Mouse (Mus musculus) kidney, postnatal 10 days (tissue): ENCODE data around the gene Prkaa2.

ENCODE experiments used
- DNase-seq: peaks from one replicate; pipeline ENCODE4 v3.0.0; 2021; ENCODE audit warnings: mixed read lengths

Gene Prkaa2

DNA sequence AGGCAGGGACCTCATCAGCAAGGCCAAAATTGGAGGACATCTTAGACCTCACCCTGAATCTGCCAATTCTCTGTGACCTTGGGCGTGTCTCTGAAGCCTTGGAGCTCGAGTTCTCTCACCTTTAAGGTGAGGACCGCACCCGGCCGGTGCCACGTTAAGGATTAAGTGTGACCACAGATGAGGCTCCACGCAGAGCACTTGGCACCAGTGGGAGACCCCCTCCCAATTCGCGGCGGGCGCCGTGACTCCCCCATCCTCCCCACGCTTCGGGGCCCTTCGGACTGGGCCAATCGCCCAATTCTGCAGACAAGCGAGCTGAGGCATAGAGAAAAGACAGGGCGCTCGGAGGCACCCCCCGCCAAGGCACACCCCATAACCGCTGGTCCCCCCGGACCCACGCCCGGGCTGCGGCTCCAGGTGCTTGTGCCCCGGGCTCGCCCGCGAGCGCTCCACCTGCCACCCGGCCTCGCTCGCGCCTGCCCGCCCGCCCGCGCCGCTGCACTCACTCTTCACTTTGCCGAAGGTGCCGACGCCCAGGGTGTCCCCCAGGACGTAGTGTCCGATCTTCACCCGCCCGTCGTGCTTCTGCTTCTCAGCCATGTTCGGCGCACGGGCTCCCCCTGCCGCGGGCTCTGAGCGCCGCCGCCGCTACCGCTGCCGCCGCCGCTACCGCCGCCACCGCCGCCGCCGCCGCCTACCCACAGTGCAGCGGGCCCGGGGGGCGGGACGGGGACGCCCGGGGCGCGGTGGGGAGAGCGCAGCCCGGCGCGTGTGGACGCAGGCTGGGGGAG is at the start of gene Prkaa2:
Gene Prkaa2, minus strand, starts transcription at position 692 of the 791 bp plus-strand sequence.
- peak; percentile 88 for DNase-seq

DNA sequence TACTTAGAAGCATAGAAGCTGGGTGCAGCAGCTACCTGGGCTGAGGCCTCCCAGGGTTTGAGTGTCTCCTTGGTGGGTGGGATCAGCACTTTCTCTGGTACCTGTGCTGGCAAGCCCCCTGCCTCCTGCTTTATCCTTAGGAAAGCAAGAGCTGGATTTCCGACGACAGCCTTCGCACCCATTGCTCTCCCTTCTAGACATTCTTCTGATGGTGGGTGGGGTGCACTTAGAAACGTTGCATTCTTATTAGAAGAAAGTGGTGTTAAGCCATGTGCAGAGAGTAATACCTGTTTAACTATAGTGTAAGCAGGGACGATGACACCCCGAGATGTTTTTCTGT is 49.8 kb upstream of the Prkaa2 start:
- no peak for DNase-seq

DNA sequence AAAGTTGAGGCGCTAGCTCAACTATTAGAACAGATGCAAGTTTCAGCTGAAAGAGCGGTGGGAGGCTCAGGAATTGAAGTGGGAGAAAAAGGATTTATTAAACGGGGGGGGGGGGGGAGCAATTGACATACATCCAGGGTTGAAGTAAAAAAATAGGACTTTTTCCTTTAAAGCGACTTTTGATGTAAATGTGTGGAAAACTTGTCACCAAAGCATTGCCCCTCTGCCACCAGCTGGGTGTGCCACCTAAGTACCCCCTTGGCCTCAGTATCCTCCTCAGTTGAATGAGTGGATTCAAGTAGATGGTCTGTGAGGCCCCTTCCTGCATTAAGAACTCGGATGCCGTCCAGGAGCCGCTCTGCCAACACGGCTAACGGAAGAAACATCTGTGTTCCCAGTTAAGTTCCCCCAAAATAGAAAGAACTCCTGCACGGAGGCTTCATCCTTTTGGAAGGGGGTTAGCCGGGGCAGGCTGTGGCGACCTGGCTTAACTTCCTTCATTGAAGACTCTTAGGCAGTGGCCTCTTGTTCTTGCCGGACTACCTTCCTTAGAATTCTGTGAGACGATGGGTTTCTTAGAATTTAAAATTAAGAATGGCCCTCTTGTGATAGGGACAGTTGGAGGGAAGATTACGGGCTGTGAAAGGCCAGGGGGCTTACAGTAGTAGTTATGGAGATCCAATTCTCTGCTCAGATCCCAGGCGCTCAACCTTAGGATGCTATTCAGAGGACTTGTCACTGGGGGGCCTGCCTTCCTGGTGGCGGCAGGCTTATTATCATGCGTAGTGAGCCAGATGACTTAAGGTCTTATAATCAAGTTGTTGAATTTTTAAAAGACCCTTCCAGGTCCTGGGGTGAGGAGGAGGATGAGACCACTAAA is 49.2 kb upstream of the Prkaa2 start:
- peak; percentile 54 for DNase-seq

DNA sequence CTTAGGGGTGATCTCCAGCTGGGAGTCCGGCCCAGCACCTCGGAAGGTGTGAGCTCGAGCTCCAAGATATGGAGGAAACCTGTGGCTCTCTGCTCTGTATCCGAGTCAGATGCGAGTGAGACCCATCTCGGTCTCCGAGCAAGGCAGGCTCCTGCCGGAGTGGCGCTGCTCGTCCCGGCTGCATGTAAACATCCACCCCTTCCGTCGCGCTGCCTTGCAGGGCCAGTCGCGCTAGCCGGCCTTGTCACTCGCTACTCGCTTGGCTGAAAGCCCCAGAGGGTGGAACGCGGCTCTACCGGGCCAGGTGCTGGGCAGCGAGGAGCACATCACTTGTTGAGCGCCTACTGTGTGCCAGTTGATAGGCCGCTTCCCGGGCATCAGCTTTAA is 48.5 kb upstream of the Prkaa2 start:
- peak; percentile 89 for DNase-seq

DNA sequence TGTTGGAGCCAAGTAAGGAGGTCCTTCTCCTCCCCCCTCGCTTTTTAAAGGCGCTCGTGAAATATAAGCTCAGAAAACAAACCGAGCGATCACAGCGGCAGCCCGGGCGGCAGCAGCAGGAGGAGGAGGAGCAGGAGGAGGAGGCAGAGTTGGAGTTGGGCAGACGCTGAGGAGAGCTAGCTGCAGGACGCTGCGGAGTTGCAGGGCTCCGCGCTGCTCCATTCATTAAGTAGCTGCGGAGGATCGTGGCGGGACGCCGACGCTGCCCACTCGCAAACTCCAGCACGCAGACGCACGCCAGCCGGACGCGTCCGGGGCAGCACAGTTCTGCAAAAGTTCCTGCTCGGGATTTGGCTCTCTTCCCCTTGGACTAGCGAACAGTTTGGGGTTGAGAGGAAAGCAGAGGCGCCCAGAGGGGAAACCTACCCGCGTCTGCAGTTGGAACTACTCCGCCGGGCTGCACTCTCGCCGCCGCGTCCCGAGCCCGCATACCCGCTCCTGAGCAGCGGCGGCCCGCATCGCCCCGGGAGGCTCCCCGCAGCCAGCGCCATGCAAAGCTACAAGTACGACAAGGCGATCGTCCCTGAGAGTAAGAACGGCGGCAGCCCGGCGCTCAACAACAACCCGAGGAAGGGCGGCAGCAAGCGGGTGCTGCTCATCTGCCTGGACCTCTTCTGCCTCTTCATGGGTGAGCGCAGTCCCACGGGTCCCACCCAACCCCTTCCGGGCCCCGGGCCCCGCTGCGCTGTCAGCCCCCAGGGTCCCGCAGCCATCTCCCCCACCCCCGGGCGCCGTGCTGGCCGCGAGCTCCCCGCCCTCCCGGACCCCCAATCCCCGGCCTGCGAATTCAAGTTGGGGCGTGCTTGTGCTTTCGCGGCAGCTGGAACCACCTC is 47.8 kb upstream of the Prkaa2 start, which contains the start of gene Plpp3:
Gene Plpp3, plus strand, starts transcription at position 72 of the 893 bp plus-strand sequence.
- peak; percentile 92 for DNase-seq

DNA sequence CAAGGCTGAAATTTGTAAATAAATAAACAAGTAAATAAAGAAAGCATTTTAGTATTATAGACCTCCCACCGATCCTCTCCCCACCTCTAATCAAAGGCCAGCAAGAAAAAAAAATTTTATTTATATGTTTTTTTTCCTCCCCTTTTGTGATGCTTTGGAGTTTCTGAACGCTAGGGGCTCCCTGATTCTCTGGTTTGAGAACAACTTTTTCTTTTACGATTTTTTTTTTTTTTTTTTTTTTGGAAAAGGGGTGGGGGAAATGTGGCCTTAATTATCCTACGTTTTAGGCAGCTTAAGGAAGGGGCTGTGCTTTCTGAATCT is 47.2 kb upstream of the Prkaa2 start:
- no peak for DNase-seq

DNA sequence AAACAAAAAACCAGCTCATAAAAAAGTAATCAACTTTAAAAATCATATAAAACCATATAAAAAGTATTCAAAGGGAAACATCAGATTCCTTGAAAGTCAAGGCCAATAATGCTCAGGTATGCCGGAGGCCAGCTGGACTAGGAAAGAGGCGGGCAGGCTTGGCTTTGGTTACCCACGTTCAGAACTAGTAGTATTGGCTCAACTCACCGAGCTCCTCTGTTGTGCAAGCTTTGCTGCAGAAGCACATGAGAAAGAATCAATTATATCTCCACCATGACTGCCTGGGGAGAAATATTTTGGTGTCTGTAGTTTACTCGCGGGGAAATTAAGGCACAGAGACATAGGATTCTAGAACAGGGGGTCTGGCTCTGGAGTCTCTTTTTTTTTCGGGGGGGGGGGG is 46.6 kb upstream of the Prkaa2 start:
- DNase-seq: no peak

DNA sequence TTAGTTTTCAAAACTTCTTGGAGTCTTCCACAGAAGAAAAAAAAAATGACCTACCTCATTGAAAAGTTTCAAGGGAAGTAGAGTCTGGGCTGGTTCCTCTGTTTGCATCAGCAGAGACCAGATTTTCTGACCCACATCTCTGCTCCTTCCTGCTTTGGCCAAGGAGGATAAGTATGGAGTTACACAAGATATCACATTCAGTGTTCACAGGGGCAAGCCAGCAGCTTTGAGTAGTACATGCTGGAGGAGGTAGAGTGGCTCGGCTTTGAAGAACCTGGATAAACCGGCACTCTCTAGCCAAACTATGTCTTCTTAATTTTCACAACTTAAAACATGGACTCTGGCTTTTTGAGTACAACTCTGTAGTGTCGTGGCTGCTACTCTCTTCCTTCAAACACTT is 43.5 kb upstream of the Prkaa2 start:
- no peak for DNase-seq

DNA sequence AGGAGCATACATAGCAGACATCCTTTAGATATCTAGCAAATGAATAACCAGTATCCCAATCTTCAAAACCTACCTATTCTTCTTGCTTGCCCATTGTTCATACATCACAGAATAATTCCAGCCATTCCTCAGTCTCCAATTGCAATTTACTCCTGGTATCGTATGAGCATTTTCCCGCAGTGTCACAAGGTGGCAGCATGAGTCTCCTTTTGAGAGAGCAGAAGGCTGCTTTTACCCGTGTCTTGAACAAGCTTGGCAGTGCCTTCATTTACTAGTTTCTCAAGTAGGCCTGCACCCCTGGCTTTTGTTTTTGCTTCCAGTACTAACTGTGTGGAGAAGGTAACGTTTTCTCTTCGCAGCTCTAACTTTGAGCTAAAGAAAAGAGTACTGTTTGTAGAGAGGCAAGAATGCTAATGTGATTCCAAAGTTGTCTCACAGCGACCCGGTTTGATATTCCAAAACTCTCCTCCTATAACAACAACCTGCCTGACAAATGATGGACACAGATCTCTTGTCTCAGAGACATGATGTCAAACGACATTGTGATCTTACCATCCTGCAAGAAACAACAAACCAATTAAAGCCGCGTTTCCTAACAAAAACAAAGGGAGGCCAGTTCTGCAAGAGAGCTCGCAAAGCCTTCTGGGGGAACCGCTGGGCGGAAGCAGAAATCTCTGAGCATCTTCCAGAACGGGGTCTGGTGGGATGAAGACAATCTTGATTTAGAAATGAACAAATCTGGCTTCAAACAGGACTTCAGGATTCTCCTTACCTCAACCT is 42.4 kb upstream of the Prkaa2 start:
- DNase-seq: peak; percentile 87

DNA sequence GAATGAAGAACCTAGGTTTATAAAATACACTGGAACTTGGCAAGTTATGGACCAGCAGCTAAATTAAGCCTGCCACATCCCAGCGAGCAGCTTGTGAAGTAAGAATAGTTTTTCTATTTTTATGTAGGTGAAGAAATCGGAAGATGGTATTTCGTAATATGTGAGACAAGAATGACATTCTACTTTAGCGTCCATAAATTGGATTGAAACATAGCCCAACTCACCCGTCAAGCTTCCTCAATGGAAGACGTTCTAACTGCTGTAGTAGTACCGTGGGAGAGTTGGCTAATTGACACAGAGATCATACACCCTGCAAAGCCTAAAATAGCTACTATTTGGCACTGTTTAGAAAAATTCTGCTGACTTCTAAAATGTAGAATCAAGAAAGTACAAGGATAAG is 39.8 kb upstream of the Prkaa2 start:
- no peak for DNase-seq

DNA sequence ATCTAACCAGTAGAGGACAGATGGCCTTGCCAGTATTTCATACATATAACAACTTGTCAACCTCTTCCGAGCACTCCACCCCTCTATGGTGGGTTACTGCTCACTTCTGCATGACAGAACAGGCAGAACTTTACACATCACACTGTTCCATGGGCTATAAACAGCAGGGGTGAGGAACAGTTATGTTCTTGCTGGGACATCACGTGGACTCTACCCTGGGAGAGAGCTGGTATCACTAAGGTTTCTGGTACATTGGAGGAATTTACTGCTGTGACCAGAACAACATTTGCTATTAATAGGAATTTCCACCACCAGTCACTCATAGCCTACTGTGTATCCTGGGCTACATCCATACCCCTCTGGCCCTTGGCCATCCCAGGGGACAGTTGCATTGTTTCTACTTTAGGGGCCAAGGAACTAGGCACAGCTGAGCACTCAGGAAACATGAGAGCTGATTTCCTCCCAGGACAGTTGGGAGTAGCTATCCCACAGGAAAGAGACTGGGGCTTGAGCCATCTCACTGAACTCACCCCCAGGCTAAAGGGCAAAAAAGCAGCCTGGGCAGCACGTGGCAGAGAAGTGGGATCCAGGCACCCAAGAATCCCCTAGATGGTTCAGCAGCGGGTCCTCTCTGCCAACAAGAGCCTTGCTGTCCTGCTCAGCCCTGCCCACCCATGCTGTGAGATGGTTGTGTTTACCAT is 23.8 kb upstream of the Prkaa2 start:
- DNase-seq: no peak

DNA sequence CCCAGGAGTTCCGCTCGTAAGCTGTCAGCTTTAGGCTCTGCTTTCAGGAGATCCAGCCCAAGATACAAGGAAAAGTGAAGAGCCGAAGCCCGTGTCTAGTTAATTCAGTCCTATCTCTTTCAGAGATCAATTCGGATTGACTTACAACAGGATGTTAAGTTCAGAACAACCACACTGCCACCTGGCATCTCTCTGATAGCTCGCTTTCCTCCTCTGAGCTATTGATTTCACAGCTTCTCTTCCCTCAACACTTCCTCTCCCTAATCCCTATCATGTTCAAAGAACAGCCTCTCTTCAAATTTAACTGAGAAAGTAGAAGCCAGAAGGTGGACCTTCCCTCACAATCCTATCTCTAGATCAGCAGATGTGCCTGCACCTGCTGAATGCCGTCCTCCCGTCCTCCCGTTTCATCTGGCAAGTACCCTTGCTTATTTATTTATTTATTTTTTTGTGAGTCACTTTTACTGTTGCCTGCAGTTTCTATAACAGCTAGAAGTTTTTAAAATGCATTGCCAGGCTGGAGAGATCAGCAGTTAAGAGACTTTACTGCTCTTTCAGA is 22.1 kb upstream of the Prkaa2 start:
- no peak for DNase-seq

DNA sequence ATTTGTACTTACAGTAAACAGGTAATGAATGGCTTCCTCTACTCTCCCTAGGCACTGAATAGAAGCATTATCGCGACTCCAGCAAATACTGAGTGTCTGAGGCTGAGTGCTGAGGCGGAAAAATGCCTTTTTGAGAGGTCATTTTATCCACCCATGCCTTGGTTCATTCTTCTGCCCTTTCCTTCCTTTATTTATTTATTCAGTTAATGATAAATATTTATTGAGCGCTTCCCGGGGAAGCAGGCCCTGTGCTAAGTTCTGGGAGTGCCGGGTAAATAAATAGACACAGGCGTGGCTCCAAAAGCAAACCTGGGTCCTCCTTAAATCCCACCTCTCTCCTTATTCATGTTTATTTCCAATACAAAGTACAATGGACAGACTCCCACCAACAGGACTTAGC is 19.5 kb upstream of the Prkaa2 start:
- DNase-seq: no peak

DNA sequence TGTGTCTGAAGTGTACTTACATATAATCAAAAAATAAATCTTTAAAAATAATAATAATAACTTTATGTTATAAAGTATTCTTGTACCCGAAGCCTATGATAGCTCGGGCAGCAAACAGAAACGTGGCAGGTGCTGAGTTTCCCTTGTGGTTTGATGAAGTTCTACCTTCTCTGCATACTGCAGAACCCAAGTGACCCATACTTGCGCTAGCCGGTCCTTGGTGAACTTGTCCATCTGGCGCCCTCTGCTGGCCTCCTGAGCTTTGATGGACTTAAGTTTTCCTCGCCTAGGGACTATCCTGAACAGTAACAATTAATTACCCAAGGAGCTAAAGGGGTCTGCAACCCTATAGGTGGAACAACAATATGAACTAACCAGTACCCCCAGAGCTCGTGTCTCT is 12.7 kb upstream of the Prkaa2 start:
- DNase-seq: peak; percentile 87

DNA sequence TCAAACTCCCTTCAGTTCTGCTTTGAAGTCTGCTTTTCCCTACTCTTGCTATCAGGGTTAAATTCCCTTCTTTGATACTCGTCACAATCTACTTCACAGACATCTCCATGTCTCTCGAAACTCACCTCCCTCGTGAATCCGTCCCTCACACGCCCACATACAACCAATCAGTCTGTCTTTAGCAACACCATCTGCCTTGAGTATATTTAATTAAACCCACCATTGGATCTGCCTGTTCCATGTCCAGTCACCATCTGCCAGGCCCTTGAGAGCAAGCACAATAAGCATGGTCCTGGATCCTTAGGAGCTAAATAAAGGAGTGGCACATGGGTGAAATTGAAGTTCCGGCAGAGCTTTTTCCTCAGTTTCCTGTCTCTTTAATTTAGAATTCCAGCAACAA is 11.4 kb upstream of the Prkaa2 start:
- DNase-seq: no peak

DNA sequence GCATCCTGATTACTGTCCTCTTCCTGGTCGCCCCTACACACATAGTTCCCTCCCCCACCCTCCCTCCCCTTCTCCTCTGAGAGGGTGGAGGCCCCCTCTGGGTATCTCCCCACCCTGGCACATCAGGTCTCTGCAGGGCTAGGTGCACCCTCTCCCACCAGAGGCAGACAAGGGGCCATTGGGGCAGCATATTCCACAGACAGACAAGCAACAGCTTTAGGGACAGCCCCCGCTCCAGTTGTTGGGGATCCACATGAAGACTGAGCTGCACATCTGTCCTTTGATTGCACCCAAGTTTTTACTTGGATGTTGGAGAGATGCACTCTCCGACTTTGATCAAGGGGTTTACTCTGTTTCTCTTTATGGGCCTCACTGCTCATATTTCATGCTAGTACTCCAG is 3.8 kb upstream of the Prkaa2 start:
- DNase-seq: no peak

DNA sequence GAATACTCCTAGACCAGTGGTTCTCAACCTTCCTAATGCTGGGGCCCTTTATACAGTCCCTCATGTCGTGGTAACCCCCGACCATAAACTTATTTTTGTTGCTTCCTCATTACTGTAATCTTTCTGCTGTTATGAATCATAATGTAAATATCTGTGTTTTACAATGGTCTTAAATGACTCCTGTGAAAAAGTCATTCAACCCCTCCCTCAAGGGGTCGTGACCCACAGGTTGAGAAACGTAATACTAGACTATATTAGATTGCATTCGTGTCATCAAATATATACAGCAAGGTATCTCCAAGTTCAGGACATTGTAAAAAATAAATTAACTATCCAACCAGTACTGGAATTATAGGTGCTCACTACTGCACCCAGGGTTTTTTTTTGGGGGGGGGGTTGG is 3.4 kb upstream of the Prkaa2 start:
- no peak for DNase-seq

DNA sequence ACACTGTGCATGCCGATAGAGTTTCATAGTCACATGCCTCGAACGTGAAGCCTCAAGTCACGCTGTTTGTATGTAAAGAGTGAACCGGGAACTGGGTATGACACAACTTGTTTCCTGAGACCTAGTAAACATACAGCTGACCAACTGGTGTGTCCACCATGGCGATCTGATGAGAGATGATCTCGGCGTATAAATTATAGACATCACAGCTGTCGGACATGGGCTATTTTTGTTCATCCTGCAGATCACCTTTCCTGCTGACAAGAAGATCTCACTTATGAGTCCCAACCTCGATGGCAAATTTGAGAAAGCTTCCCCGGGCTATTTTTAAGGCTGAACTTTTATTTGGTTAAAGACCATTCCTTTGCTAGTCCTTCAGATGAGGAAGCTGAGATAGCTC is 2.1 kb upstream of the Prkaa2 start:
- DNase-seq: no peak

DNA sequence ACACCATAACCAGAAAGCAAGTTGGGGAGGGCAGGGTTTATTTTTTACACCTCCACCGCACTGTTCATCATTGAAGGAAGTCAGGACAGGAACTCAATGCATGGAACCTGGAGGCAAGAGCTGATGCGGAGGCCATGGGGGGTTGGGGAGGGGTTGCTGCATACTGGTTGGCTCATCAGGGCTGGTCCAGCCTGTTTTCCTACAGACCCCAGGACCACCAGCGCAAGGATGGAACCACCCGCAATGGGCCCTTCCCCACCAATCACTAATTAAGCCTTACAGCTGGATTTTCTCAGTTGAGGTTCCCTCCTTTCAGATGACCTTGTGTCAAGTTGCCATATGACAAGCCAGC is 970 bp upstream of the Prkaa2 start:
- no peak for DNase-seq

DNA sequence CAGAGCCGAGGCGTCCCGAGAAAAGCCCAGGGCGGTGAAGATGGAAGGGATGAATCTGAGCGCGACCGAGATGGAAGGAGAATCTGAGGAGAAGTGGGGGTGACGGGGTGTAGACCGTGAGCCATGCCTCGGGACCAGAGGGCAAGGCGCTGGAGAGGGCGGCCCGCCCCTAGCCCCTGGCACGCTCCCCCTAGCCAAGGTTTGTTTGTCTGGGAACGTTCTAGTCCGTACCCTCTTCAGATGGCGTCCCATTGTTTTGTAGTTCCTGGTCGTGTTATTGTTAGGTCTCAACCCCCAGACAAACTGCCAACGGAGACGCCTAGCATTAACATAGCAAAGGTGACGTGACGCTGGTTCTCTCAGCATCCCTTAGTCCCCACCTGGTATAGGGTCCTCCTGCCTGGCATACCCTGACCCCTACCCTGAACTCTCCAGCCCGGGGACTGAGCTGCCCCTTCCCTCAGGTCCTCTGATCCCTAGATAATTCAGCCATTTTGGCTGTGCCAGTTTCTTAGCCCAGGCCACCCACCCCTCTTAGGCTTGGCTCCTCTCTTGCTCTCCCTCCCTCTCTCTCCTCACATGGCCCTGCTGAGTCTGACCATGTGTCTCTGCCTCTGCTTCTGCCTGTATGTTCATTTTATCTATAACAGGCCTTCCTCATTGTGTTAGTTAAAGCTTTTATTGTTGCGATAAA is 447 bp upstream of the Prkaa2 start:
- no peak for DNase-seq

DNA sequence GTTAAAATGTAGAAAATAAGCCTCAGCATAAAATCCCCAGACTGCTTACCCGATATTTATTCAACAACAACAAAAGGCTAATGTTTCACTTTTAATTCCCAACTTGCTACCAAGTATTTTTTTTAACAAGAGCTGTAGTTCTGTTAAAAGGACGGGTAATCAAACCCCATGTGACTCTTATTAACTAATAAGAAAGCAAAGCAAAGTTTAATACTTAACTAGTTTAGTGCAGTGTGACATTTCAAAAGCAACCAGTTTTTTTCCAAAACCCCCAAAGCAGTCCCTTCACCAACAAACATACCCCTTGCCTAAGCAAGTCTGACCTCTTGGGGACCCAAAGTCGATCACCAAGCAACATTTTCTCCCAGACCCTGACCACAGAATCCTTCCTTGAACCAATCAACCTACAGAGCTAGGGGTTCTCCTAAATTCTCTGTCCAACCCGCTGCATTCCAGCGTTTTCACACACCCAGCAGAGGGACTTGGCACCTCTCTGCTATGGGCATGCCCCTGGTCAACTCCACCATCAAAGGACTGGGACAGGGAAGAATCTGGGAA is 970 bp downstream of the Prkaa2 start:
- DNase-seq: no peak
